Comparison of ENCODE assay signal across 9 mouse cellular contexts in genomic region chr9:72969874-72970273, GRCm38 (mm10). TPM values are rescaled to one million over a fixed set of nuclear protein-coding genes. Genes with fewer than 3 reads are reported as not detected.
DNase-seq lines count a peak whose midpoint lies in the region; ATAC-seq and TF ChIP-seq lines count a peak whose summit lies in the region.
"Had no signal": no experiment of that assay in that cellular context is flagged by ENCODE, and none has a peak within 500 bp of the region (broad histone marks: within the 10 kb centered on the region; RNA-seq: fewer than 3 reads in every experiment).

No protein-coding gene starts in this region.

- no peaks in the 10 kb centered on the region for H3K9me3 ChIP-seq in intestine, postnatal 0 days (ENCODE audit: control insufficient read depth)
- no peaks in the 10 kb centered on the region for H3K9me3 ChIP-seq in intestine, embryonic 16.5 days (ENCODE audit: control insufficient read depth, low read length)
- peaks cover 5% of the 10 kb centered on the region; the same call in 1 of the 2 replicates for H3K9me3 ChIP-seq in E14TG2a.4 (ENCODE audit: low read length)

- H3K4me3 ChIP-seq in intestine, postnatal 0 days (ENCODE audit: low read depth, low read length), result no peak overlapping the region
- no peak overlapping the region for H3K4me3 ChIP-seq in intestine, embryonic 16.5 days (ENCODE audit: low read length)
- 0 out of 2 replicates have a peak overlapping the region, but pooled peaks have one; percentile 32 for H3K4me3 ChIP-seq in E14TG2a.4 (replicated peaks; ENCODE audit: low read length)

- ATAC-seq in intestine, postnatal 0 days, result no peak
- ATAC-seq in intestine, embryonic 16.5 days, result no peak

- DNase-seq in heart, postnatal 4 days, result peak; percentile 12
- peak; percentile 93 for DNase-seq in naive thymus-derived CD4-positive, alpha-beta T cell, adult 2 months (ENCODE audit: low read depth)
- DNase-seq in urinary bladder, postnatal 25 days (ENCODE audit: low spot score), result no peak
- no peak for DNase-seq in cerebellum, adult 11-12 months
- DNase-seq in adrenal gland, postnatal 10 days, result no peak
- DNase-seq: cerebellum, postnatal 10 days had no signal

- no peaks in the 10 kb centered on the region for H3K27me3 ChIP-seq in intestine, postnatal 0 days (replicated peaks; ENCODE audit: control insufficient read depth, insufficient read depth, low read length)
- H3K27me3 ChIP-seq in intestine, embryonic 16.5 days (replicated peaks; ENCODE audit: control insufficient read depth, insufficient read depth, low read length), result no peaks in the 10 kb centered on the region
- H3K27me3 ChIP-seq in E14TG2a.4 (ENCODE audit: insufficient read depth, low read length), result no peaks in the 10 kb centered on the region

- H3K4me1 ChIP-seq in intestine, postnatal 0 days (replicated peaks; ENCODE audit: control insufficient read depth, insufficient read depth, low read length), result no peaks in the 10 kb centered on the region
- H3K4me1 ChIP-seq in intestine, embryonic 16.5 days (ENCODE audit: control insufficient read depth, insufficient read depth, low read length), result no peaks in the 10 kb centered on the region
- H3K4me1 ChIP-seq in E14TG2a.4 (replicated peaks; ENCODE audit: low read depth, low read length), result peaks cover 23% of the 10 kb centered on the region

- H3K4me2 ChIP-seq in intestine, postnatal 0 days (replicated peaks; ENCODE audit: low read depth), result no peak overlapping the region
- no peak overlapping the region for H3K4me2 ChIP-seq in intestine, embryonic 16.5 days (ENCODE audit: low read depth, low read length)

- no peaks in the 10 kb centered on the region for H3K36me3 ChIP-seq in intestine, postnatal 0 days (ENCODE audit: control insufficient read depth, insufficient read depth)
- H3K36me3 ChIP-seq in intestine, embryonic 16.5 days (ENCODE audit: control insufficient read depth, insufficient read depth, low read length), result no peaks in the 10 kb centered on the region
- no peaks in the 10 kb centered on the region for H3K36me3 ChIP-seq in E14TG2a.4 (ENCODE audit: insufficient read depth, low read length)

- TF ChIP-seq CTCF in intestine, postnatal 0 days (IDR thresholded peaks at IDR 0.05; ENCODE audit: low read depth), result peak; percentile 20; the same call in 1 of the 2 replicates
- peak; percentile 43 for TF ChIP-seq CTCF in E14TG2a.4 (conservative IDR thresholded peaks at IDR 0.05; ENCODE audit: low read length)

- WGBS in intestine, postnatal 0 days, result 68% methylated on average over 7 of the region's 7 CpGs
- WGBS in intestine, embryonic 16.5 days, result 68% methylated on average over 7 of the region's 7 CpGs

- H3K9ac ChIP-seq in intestine, postnatal 0 days (ENCODE audit: low read depth, low read length), result no peak overlapping the region
- no peak overlapping the region for H3K9ac ChIP-seq in intestine, embryonic 16.5 days (ENCODE audit: low read depth, low read length)

- no peak overlapping the region for H3K27ac ChIP-seq in intestine, postnatal 0 days (ENCODE audit: low read depth, low read length)
- no peak overlapping the region for H3K27ac ChIP-seq in intestine, embryonic 16.5 days (ENCODE audit: low read length)

RNA-seq across cellular contexts. Expression of gene Gm44503, which starts 11.2 kb away (rescaled TPM):
- polyA plus RNA-seq in intestine, postnatal 0 days (2015; fragmentation: Nextera tagmentation; extraction: Ambion mirVana), result 0.20 TPM in 1 of 2 replicates, not detected in the other
- polyA plus RNA-seq in intestine, embryonic 16.5 days (2015; fragmentation: Nextera tagmentation; extraction: Ambion mirVana), result not detected in 2 replicates
- total RNA-seq in heart, postnatal 4 days (2021), result not detected
- under 1 TPM in 1 of 2 experiments, not detected in 1; 0.21 TPM for total RNA-seq in adrenal gland, postnatal 10 days (2021)

RNA-seq across cellular contexts. Expression of gene Dyx1c1, which starts 11.3 kb away (rescaled TPM):
- polyA plus RNA-seq in intestine, postnatal 0 days (2015; fragmentation: Nextera tagmentation; extraction: Ambion mirVana), result 0.16 and 0.27 TPM in 2 replicates
- 0.49 and 0.57 TPM in 2 replicates for polyA plus RNA-seq in intestine, embryonic 16.5 days (2015; fragmentation: Nextera tagmentation; extraction: Ambion mirVana)
- under 1 TPM; 0.32 to 0.88 TPM for total RNA-seq in heart, postnatal 4 days (2021)
- under 1 TPM; 0.66 to 0.85 TPM for total RNA-seq in adrenal gland, postnatal 10 days (2021)

RNA-seq across cellular contexts. Expression of gene Ccpg1os, which starts 15.3 kb away (rescaled TPM):
- 6.7 and 7.7 TPM in 2 replicates for polyA plus RNA-seq in intestine, postnatal 0 days (2015; fragmentation: Nextera tagmentation; extraction: Ambion mirVana)
- polyA plus RNA-seq in intestine, embryonic 16.5 days (2015; fragmentation: Nextera tagmentation; extraction: Ambion mirVana), result 10.4 and 11.3 TPM in 2 replicates
- total RNA-seq in heart, postnatal 4 days (2021), result 1 to 10 TPM; 4.6 to 5.3 TPM
- 10 to 100 TPM; 11.3 to 12.4 TPM for total RNA-seq in adrenal gland, postnatal 10 days (2021)

RNA-seq across cellular contexts. Expression of gene Ccpg1, which starts 15.4 kb away (rescaled TPM):
- polyA plus RNA-seq in intestine, postnatal 0 days (2015; fragmentation: Nextera tagmentation; extraction: Ambion mirVana), result 16.2 and 17.4 TPM in 2 replicates
- polyA plus RNA-seq in intestine, embryonic 16.5 days (2015; fragmentation: Nextera tagmentation; extraction: Ambion mirVana), result 23.5 and 24.4 TPM in 2 replicates
- 10 to 100 TPM; 29.8 to 31.4 TPM for total RNA-seq in heart, postnatal 4 days (2021)
- total RNA-seq in adrenal gland, postnatal 10 days (2021), result 10 to 100 TPM; 71.0 to 73.8 TPM

RNA-seq across cellular contexts. Expression of gene Pygo1, which starts 44.4 kb away (rescaled TPM):
- 0.90 TPM in 2 replicates for polyA plus RNA-seq in intestine, postnatal 0 days (2015; fragmentation: Nextera tagmentation; extraction: Ambion mirVana)
- 1.5 and 1.7 TPM in 2 replicates for polyA plus RNA-seq in intestine, embryonic 16.5 days (2015; fragmentation: Nextera tagmentation; extraction: Ambion mirVana)
- total RNA-seq in heart, postnatal 4 days (2021), result 1 to 10 TPM; 7.0 to 7.1 TPM
- 1 to 10 TPM; 3.5 to 5.0 TPM for total RNA-seq in adrenal gland, postnatal 10 days (2021)

Comparison
In these comparisons a context has a peak if more than half of its experiments do, and no peak if none do; other contexts are left out.
1. DNase-seq: peak in heart, postnatal 4 days (single experiment) and naive thymus-derived CD4-positive, alpha-beta T cell, adult 2 months (single experiment); none in urinary bladder, postnatal 25 days (single experiment), cerebellum, adult 11-12 months (single experiment) and adrenal gland, postnatal 10 days (single experiment).